Mouse (Mus musculus): Measurements from ENCODE around the gene Kif24. TPM values are rescaled to one million over a fixed set of nuclear protein-coding genes. Genes with fewer than 3 reads are reported as not detected.

The Kif24 gene
- polyA plus RNA-seq, 1 experiment, result 0.39 TPM

GRCm38 (mm10) chr4:41340912-41341550 lies 123.7 kb downstream of the Kif24 start:
- Histone ChIP-seq H3K4me1 (ENCODE audit: control insufficient read depth, insufficient read depth, low read length) (no peaks in the 10 kb centered on the region), H3K4me3 (replicated peaks; ENCODE audit: insufficient read depth, low read depth, low read length) (no peak overlapping the region), H3K27me3 (ENCODE audit: control insufficient read depth, insufficient read depth, low read length) (no peaks in the 10 kb centered on the region), H3K27ac (ENCODE audit: insufficient read depth, low read length) (no peak overlapping the region)
- no peak for TF ChIP-seq CTCF (IDR thresholded peaks at IDR 0.05; ENCODE audit: borderline replicate concordance, insufficient read depth, low read depth, low read length)
- no peak for DNase-seq
- 79% methylated on average over 11 of the region's 11 CpGs for WGBS

Other genes starting within 250 kb of the Kif24 start
- 27.4 and 30.8 TPM in 2 replicates for gene Ubap2, start 189.7 kb downstream of the Kif24 start, polyA plus RNA-seq (2012; rRNA removed)
- gene Dcaf12, start 150.0 kb downstream of the Kif24 start, polyA plus RNA-seq (2012; rRNA removed), result 39.7 and 40.4 TPM in 2 replicates
- 55.9 and 59.5 TPM in 2 replicates for gene Ubap1, start 115.9 kb downstream of the Kif24 start, polyA plus RNA-seq (2012; rRNA removed)
- gene Nudt2, start 264 bp upstream of the Kif24 start, polyA plus RNA-seq (2012; rRNA removed), result 47.7 and 47.9 TPM in 2 replicates
- 18.6 and 19.9 TPM in 2 replicates for gene AI464131, start 38.2 kb upstream of the Kif24 start, polyA plus RNA-seq (2012; rRNA removed)
- 4.3 and 6.4 TPM in 2 replicates for gene 1110017D15Rik, start 52.4 kb upstream of the Kif24 start, polyA plus RNA-seq (2012; rRNA removed)
- 137 and 147 TPM in 2 replicates for gene Fam219a, start 104.7 kb upstream of the Kif24 start, polyA plus RNA-seq (2012; rRNA removed)
- 8.1 and 9.3 TPM in 2 replicates for gene Dnaic1, start 104.9 kb upstream of the Kif24 start, polyA plus RNA-seq (2012; rRNA removed)
- 168 and 174 TPM in 2 replicates for gene Enho, start 175.4 kb upstream of the Kif24 start, polyA plus RNA-seq (2012; rRNA removed)
- gene Cntfr, start 232.2 kb upstream of the Kif24 start, polyA plus RNA-seq (2012; rRNA removed), result 101 and 105 TPM in 2 replicates
- 64.9 and 69.7 TPM in 2 replicates for gene Il11ra1, start 235.1 kb upstream of the Kif24 start, polyA plus RNA-seq (2012; rRNA removed)
- gene Rpp25l, start 248.6 kb upstream of the Kif24 start, polyA plus RNA-seq (2012; rRNA removed), result 43.3 and 44.7 TPM in 2 replicates